Mouse (Mus musculus): ENCODE measurements around the gene Il1rapl2.

- TF ChIP-seq TAL1 (IDR thresholded peaks at IDR 0.05; ENCODE audit: low read length): no peak
- TF ChIP-seq GATA1 (IDR thresholded peaks at IDR 0.05; ENCODE audit: low read length): no peak
These were observed 353.1 kb downstream of the Il1rapl2 start for GRCm38 (mm10) chrX:137923490-137923889.
